Mouse (Mus musculus) stomach, embryonic 16.5 days (tissue): ENCODE data around the gene Sash3. TPM values are rescaled to one million over a fixed set of nuclear protein-coding genes. Genes with fewer than 3 reads are reported as not detected.

Experiments used
- ATAC-seq: fragments of 200-750 bp; cut with Nextera tagmentation; 2 replicates; pipeline ENCODE4 v1.8.0; 2017; ENCODE audit warnings: moderate number of reproducible peaks, moderate TSS enrichment; ENCODE audit not compliant: insufficient read depth, low FRiP score
- H3K27ac ChIP-seq: fragments of 300-500 bp; sonication (generic); 2 replicates; pipeline ENCODE4 v1.5.1; 2014; ENCODE audit warnings: low read length
- H3K27me3 ChIP-seq: fragments of 300-500 bp; sonication (generic); 2 replicates; pipeline ENCODE4 v1.6.1; 2014; ENCODE audit warnings: low read length, control low read depth, mixed read lengths; ENCODE audit not compliant: control insufficient read depth, insufficient read depth
- H3K36me3 ChIP-seq: fragments of 300-500 bp; sonication (generic); 2 replicates; pipeline ENCODE4 v1.6.1; 2014; ENCODE audit warnings: low read length; ENCODE audit not compliant: control insufficient read depth, insufficient read depth
- H3K4me1 ChIP-seq: fragments of 300-500 bp; sonication (generic); 2 replicates; pipeline ENCODE4 v1.6.1; 2014; ENCODE audit warnings: low read length, control low read depth, mixed read lengths; ENCODE audit not compliant: control insufficient read depth, insufficient read depth
- H3K4me2 ChIP-seq: fragments of 300-500 bp; sonication (generic); 2 replicates; pipeline ENCODE4 v1.6.1; 2014; ENCODE audit warnings: low read depth, low read length, mixed read lengths
- H3K4me3 ChIP-seq: fragments of 300-500 bp; sonication (generic); replicated peaks from 2 replicates; pipeline ENCODE4 v1.5.1; 2014; ENCODE audit warnings: mild to moderate bottlenecking, low read length
- H3K9ac ChIP-seq: fragments of 300-500 bp; sonication (generic); 2 replicates; pipeline ENCODE4 v1.6.1; 2014; ENCODE audit warnings: low read length
- H3K9me3 ChIP-seq: fragments of 300-500 bp; sonication (generic); replicated peaks from 2 replicates; pipeline ENCODE4 v1.6.1; 2016; ENCODE audit warnings: low read length, control low read depth; ENCODE audit not compliant: control insufficient read depth
- WGBS: fragments of 180-500 bp; shearing (Covaris S2); extraction: QIAGEN DNeasy Blood & Tissue Kit; methylation state at CpG from one replicate; pipeline ENCODE4 v1.1.7; 2014; 5-methylcytosine and 5-hydroxymethylcytosine counted together
- polyA plus RNA-seq: library from polyadenylated mRNA; unstranded; fragments of >200 nt; fragmentation: Nextera tagmentation; extraction: Ambion mirVana; gene quantifications from 2 replicates; pipeline ENCODE4 v1.2.1, GENCODE M21; 2015

Gene Sash3
- polyA plus RNA-seq, 1 experiment from 2014 or later, result 5.0 TPM

DNA sequence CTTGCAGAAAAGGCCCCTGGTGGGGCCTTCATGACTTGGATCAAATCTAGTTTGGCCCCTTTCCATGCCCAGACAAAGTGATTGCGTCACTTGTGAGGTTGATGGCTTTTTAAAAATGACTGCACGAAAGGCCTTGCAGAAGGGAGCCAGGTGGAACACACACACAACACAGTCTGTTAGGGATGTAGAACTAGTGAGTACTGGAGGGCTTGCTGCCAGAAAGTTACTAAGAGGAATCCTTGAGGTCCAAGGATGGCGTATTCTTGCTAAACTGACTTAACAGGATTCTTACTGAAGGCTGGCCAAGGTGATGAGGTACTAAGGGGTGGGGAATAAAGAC lies 37.0 kb upstream of the Sash3 start:
- no peak overlapping the region for H3K4me2 ChIP-seq
- H3K27me3 ChIP-seq, result no peaks in the 10 kb centered on the region
- no peak overlapping the region for H3K4me3 ChIP-seq
- no peak overlapping the region for H3K9ac ChIP-seq
- no peaks in the 10 kb centered on the region for H3K9me3 ChIP-seq
- whole genome bisulfite sequencing, result 61% methylated on average over 3 of the region's 3 CpGs
- 0 out of 2 replicates have a peak, but pooled peaks cover 7% of the 10 kb centered on the region for H3K4me1 ChIP-seq
- H3K27ac ChIP-seq, result no peak overlapping the region
- ATAC-seq, result no peak
- no peaks in the 10 kb centered on the region for H3K36me3 ChIP-seq

DNA sequence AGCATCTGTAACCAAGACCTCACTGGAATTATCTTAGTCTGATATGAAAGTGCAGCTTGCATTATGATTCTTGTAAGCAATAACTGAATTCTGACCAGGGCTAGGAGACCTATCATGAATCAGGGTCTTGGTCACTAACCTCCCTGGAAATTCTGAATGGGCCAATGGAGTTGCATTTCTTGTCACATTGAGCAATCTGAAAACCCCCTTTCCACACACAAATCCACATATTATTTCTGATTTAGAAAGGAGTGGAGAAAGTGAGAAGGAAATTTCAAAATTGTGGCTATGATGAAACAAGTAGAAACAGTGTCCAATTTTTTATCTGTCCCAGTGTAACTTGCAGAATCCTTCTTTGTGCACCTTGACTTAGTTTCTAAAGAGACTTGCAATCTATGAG lies 26.9 kb upstream of the Sash3 start:
- no peak overlapping the region for H3K9ac ChIP-seq
- no peak overlapping the region for H3K27ac ChIP-seq
- no peak overlapping the region for H3K4me2 ChIP-seq
- H3K27me3 ChIP-seq, result peaks cover 7% of the 10 kb centered on the region; the same call in 1 of the 2 replicates
- no peak overlapping the region for H3K4me3 ChIP-seq
- H3K4me1 ChIP-seq, result no peaks in the 10 kb centered on the region
- H3K36me3 ChIP-seq, result no peaks in the 10 kb centered on the region
- no peak for ATAC-seq
- H3K9me3 ChIP-seq, result no peaks in the 10 kb centered on the region

DNA sequence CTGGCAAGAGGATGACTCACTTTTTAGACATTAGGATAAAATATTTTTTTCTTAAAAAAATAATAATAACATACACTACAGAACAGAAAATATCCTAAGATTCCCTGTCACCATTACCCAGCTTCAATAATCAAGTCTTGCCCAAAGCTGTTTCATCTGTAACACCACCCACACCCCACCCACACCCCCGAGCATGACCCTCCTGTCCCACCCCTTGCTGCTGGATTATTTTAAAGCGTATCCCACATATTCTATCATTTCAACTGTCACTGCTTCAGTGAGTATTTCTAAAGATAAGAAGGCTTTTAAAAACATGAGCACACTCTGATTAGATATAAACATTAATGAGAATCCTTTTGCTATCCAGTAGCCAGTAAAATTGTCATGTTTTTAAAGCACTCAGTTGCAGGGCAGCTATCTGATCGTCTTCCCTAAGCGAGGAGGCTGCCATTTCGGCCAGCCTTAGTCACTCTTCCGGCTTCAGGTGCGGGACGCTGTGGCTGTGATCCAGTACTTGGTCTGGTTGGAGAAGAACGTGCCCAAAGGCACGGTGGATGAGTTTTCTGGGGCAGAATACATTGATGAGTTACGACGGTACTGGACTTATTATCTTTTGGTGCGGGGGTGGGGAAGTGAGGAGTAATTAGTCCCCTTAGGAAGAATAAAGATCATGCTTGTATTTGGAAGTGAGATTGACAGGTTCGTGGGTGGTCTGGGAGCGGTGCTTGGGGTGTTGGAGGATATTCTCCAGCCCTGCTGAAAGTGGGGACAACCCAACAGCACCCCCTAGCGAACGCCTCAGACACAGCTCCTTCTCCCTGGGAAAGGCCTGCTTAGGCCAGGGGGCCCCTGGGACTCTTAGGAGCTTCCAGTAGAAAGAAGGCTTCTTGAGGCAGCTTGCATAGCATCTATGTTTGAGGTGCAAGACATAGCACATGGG lies 21.8 kb upstream of the Sash3 start:
- H3K27ac ChIP-seq, result no peak overlapping the region
- no peaks in the 10 kb centered on the region for H3K4me1 ChIP-seq
- no peak overlapping the region for H3K4me3 ChIP-seq
- H3K9me3 ChIP-seq, result no peaks in the 10 kb centered on the region
- H3K4me2 ChIP-seq, result peak overlapping the region; percentile 38
- H3K9ac ChIP-seq, result no peak overlapping the region
- H3K27me3 ChIP-seq, result no peaks in the 10 kb centered on the region
- 26% methylated on average over 17 of the region's 17 CpGs for WGBS
- no peak for ATAC-seq
- H3K36me3 ChIP-seq, result no peaks in the 10 kb centered on the region

DNA sequence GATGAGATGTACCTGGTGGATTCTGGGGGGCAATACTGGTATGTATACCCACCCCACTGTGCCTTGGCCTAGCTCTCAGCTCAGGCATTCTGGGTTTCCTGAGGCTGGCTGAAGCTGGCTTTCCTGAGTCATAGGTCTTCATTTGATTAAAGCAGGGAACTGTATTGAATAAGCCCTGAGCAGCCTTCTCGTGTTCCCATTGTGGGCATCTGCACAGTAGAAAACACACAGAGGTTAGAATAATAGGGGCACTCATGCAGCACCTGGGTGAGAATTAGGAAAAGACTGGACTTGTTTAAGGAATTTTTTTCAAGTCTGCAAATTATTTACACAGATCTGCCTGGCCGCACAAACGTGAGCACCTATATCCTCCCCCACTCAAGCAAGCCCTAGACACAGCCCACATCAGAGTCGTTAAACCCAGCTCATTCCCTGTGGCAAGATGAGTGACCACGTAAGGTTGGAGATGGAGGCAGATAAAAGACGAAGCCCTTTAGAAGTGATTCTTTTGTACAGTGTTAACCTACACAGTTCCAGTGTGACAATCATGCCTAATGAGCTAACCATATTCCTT lies 19.2 kb upstream of the Sash3 start:
- Histone ChIP-seq H3K36me3 (no peaks in the 10 kb centered on the region), H3K4me1 (no peaks in the 10 kb centered on the region), H3K27ac (no peak overlapping the region), H3K9ac (no peak overlapping the region), H3K4me3 (no peak overlapping the region), H3K9me3 (no peaks in the 10 kb centered on the region), H3K4me2 (no peak overlapping the region), H3K27me3 (no peaks in the 10 kb centered on the region)
- WGBS, result 64% methylated on average over 6 of the region's 6 CpGs
- ATAC-seq, result no peak

DNA sequence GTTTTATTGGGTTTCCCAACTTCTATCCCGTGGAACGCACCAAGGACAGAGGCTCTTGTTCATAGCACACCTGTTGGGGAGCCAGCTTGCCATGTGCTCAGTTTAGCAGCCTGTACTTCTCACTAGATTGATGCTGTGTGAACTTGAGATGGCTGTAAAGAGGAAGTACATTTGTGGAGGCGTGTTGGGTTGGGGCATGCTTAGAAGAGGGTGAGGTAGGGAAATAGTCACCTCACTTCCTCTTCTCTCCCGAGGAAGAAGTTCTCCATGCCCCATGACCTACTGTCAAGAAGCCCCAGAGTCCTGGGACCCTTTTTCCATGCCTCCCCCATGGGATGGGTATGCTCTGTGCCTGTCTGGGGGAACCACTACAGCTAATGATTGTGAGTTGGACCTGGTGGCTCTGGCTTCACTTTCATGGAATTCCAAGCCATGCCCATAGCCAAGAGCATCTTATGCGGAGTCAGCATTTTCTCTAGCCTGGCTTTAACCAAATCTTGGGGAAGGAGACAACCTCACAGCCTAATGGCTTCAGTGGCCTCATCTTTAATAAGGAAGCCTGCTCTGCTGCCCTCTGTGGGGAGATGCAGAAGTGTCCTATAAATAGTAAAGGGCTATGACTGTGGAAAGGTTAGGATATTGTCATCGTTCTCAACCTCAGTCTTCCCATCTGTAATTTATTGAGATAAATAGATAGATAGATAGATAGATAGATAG lies 18.6 kb upstream of the Sash3 start:
- ATAC-seq, result no peak
- WGBS, result 72% methylated on average over 6 of the region's 6 CpGs

DNA sequence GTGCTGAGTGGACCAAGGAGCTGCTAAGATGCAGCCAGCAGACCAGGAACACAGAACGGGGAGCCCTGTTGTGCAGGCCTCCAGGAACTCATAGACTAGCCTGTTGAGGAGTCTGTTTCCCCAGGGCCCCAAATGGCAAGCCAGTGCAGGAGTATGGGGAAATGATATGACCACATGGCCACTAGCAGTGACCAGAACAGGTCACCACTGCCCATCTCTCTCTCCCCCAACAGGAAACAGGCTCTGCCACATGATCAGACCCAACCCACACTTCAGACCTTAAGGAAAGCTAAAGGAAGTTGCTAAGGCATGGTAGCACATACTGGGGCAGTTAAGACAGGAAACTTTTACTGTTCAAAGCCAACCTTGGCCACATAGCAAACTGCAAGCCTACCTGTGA lies 17.1 kb upstream of the Sash3 start:
- Histone ChIP-seq H3K4me1 (no peaks in the 10 kb centered on the region), H3K9me3 (no peaks in the 10 kb centered on the region), H3K4me3 (no peak overlapping the region), H3K9ac (no peak overlapping the region), H3K4me2 (no peak overlapping the region), H3K36me3 (no peaks in the 10 kb centered on the region), H3K27ac (no peak overlapping the region), H3K27me3 (no peaks in the 10 kb centered on the region)
- no peak for ATAC-seq
- WGBS, result 75% methylated on average over 1 of the region's 1 CpGs

More for the DNA sequence above, 18.6 kb upstream of the Sash3 start:
- H3K4me2 ChIP-seq, result no peak overlapping the region
- H3K4me3 ChIP-seq, result no peak overlapping the region
- no peaks in the 10 kb centered on the region for H3K9me3 ChIP-seq
- no peak overlapping the region for H3K27ac ChIP-seq
- H3K27me3 ChIP-seq, result no peaks in the 10 kb centered on the region
- H3K9ac ChIP-seq, result no peak overlapping the region
- H3K4me1 ChIP-seq, result no peaks in the 10 kb centered on the region
- no peaks in the 10 kb centered on the region for H3K36me3 ChIP-seq

DNA sequence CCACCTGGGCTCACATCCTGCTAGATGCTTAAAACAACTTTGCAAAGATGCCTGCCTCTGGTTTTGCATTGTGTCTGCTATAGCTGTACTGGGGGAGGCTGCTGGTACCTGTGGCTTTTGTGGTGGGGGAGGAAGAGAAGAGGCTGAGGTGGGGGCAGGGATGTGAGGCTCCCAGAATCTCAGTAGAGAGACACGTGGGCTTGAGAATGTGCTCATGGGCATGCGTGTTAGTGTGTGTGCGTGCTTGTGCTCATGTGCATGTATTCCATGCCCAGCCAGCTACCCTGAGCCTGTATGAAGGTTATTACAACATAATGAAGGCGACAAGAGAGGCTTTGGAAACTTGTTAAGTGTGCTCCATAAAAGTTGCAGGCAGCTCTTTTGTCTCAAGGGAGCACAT lies 9.3 kb upstream of the Sash3 start:
- 84% methylated on average over 4 of the region's 4 CpGs for WGBS
- Histone ChIP-seq H3K36me3 (no peaks in the 10 kb centered on the region), H3K9me3 (no peaks in the 10 kb centered on the region), H3K9ac (no peak overlapping the region), H3K4me2 (no peak overlapping the region), H3K4me1 (no peaks in the 10 kb centered on the region), H3K27ac (no peak overlapping the region), H3K4me3 (no peak overlapping the region), H3K27me3 (no peaks in the 10 kb centered on the region)
- ATAC-seq, result no peak

DNA sequence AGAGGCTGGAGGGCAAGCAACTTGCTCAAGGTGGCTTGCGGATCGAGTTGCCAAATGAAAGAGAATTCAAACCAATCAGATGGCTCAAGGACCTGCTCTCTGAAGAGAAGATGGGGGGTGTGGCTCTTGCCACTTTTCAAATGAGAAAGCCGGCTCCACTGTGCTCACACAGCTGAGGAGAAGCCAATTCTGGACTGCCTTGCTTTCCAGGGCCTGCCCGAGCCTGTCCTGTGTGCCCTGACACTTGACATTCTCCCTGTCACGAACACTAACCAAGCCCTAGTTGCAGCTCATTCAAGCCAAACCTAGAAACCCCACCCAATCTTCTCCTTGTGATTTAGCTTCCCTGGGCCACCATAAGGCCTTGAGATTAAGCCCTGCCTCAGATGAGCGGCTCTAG lies 8.2 kb upstream of the Sash3 start:
- Histone ChIP-seq H3K4me1 (no peaks in the 10 kb centered on the region), H3K4me3 (no peak overlapping the region), H3K4me2 (no peak overlapping the region), H3K27ac (peak overlapping the region; percentile 66; the same call in 1 of the 2 replicates), H3K9me3 (no peaks in the 10 kb centered on the region), H3K27me3 (no peaks in the 10 kb centered on the region), H3K9ac (no peak overlapping the region), H3K36me3 (no peaks in the 10 kb centered on the region)
- WGBS, result 69% methylated on average over 6 of the region's 6 CpGs
- no peak for ATAC-seq
